In the genomic region with DNA sequence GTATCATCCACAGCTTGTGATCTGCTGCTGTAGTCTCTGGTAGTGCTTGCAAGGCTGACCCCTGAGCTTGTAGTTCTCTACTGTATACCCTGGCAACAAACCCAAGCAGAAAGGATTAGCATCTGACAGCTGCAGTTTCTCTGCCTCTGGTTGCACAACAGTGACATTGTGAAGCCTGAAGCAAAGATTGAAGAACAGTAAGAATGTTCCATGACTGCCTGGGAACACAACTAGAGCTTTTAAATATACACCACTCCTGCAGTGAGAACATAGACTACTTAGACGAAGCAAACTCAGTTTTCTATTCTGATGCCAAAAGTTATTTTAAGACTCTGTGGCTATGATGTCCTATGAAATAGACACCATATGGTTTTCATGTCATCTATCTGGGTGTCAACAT, we compare ENCODE assay signal across 15 mouse cellular contexts. TPM values are rescaled to one million over a fixed set of nuclear protein-coding genes. Genes with fewer than 3 reads are reported as not detected.
DNase-seq lines count a peak whose midpoint lies in the region; ATAC-seq and TF ChIP-seq lines count a peak whose summit lies in the region.
"Had no signal": no experiment of that assay in that cellular context is flagged by ENCODE, and none has a peak within 500 bp of the region (broad histone marks: within the 10 kb centered on the region; RNA-seq: fewer than 3 reads in every experiment).

A gene (minus strand): TSS at position 86 of the 400 bp plus-strand sequence.

- no peak within 1 kb of the TSS for H3K9ac ChIP-seq in kidney, embryonic 15.5 days

- intact Hi-C loops in heart, postnatal 10 days (cut with DNase I) = no loop called here

- no peaks in the 10 kb centered on the region for H3K9me3 ChIP-seq in kidney, embryonic 15.5 days (replicated peaks)

- WGBS in kidney, adult 2 months = 42% methylated on average over 1 of the region's 1 CpGs
- 43% methylated on average over 1 of the region's 1 CpGs for WGBS in kidney, embryonic 15.5 days

- no peak for TF ChIP-seq CTCF in kidney, adult 2 months (conservative IDR thresholded peaks at IDR 0.05; ENCODE audit: insufficient read depth, insufficient read length, low read depth, low read length)

- peak; percentile 38 for DNase-seq in kidney, adult 2 months
- peak; percentile 85 for DNase-seq in fat pad, adult 2 months (ENCODE audit: extremely low read depth, low read depth, low spot score)
- peak; percentile 25 to 43 for DNase-seq in heart, postnatal 10 days
- DNase-seq in lung, postnatal 25 days (ENCODE audit: low spot score) = peak; percentile 77
- DNase-seq in layer of hippocampus, adult 18-20 months (ENCODE audit: low spot score in 2 of 2) = no peak
- DNase-seq in adrenal gland, postnatal 25 days = no peak
- DNase-seq: cerebellum, postnatal 25 days; thymus, postnatal 36 days had no signal

- H3K4me3 ChIP-seq in kidney, adult 2 months (ENCODE audit: insufficient read depth, low read depth, low read length) = no peak within 1 kb of the TSS
- no peak within 1 kb of the TSS for H3K4me3 ChIP-seq in kidney, embryonic 15.5 days (replicated peaks)
- H3K4me3 ChIP-seq: erythroblast, embryonic 14.5 days; layer of hippocampus, adult 2 months had no signal

- H3K27ac ChIP-seq in kidney, adult 2 months (ENCODE audit: insufficient read depth, low read depth, low read length) = no peak within 1 kb of the TSS
- H3K27ac ChIP-seq in kidney, embryonic 15.5 days = no peak within 1 kb of the TSS
- H3K27ac ChIP-seq: layer of hippocampus, adult 2 months had no signal

- H3K4me1 ChIP-seq in kidney, adult 2 months (ENCODE audit: control insufficient read depth, insufficient read depth, low read length) = no peaks in the 10 kb centered on the region
- no peaks in the 10 kb centered on the region for H3K4me1 ChIP-seq in kidney, embryonic 15.5 days

- no peak for TF ChIP-seq POLR2A in kidney, adult 2 months (IDR thresholded peaks at IDR 0.05; ENCODE audit: low read depth, low read length)

- no peaks in the 10 kb centered on the region for H3K36me3 ChIP-seq in kidney, adult 2 months (ENCODE audit: control insufficient read depth, insufficient read depth, low read length)
- H3K36me3 ChIP-seq in kidney, embryonic 15.5 days = no peaks in the 10 kb centered on the region

- no peaks in the 10 kb centered on the region for H3K27me3 ChIP-seq in kidney, adult 2 months (replicated peaks; ENCODE audit: control insufficient read depth, insufficient read depth, low read length)
- no peaks in the 10 kb centered on the region for H3K27me3 ChIP-seq in kidney, embryonic 15.5 days
- H3K27me3 ChIP-seq: CH12.LX had no signal

- no peak for ATAC-seq in kidney, embryonic 15.5 days (replicated peaks; ENCODE audit: low FRiP score)

- no peak within 1 kb of the TSS for H3K4me2 ChIP-seq in kidney, embryonic 15.5 days

RNA-seq across cellular contexts. Expression of the gene that starts here (rescaled TPM):
- 0.03 TPM in 1 of 2 replicates, not detected in the other for polyA plus RNA-seq in kidney, adult 2 months (2012; rRNA removed)
- 0.10 and 0.24 TPM in 2 replicates for polyA plus RNA-seq in kidney, embryonic 15.5 days (2015; fragmentation: Nextera tagmentation; extraction: Ambion mirVana)
- total RNA-seq in heart, postnatal 10 days (2021) = under 1 TPM in 1 of 2 experiments, not detected in 1; 0.12 TPM
- not detected for total RNA-seq in layer of hippocampus, adult 18-20 months (2021)
- not detected in 2 replicates for total RNA-seq in adrenal gland, postnatal 25 days (2021)
- total RNA-seq: CH12.LX; layer of hippocampus, adult 2 months; left cerebral cortex, postnatal 36 days had no signal
- polyA plus RNA-seq: brain, embryonic 14.5 days; erythroblast, embryonic 14.5 days; spleen, adult 2 months had no signal

Comparison
In these comparisons a context has a peak if more than half of its experiments do, and no peak if none do; other contexts are left out.
1. Peak in DNase-seq in kidney, adult 2 months; RNA of the gene not detected or under 1 TPM.
2. Peak in DNase-seq in heart, postnatal 10 days; RNA of the gene not detected or under 1 TPM.
3. DNase-seq: peak in fat pad, adult 2 months (single experiment) and lung, postnatal 25 days (single experiment); none in layer of hippocampus, adult 18-20 months (0 of 2) and adrenal gland, postnatal 25 days (single experiment).